Mouse (Mus musculus) right cerebral cortex, adult 18-20 months (tissue): ENCODE measurements around the gene Nprl3.
A peak's percentile ranks its signal among the peaks of the same experiment; 100 is the strongest.
"Not testable (repeated sequence)": the region's sequence is repeated elsewhere in the genome, so short reads cannot be mapped to it uniquely, and the experiment has no call there.

Source experiments
- DNase-seq: peaks from one replicate; pipeline ENCODE4 v3.0.0; 2022; ENCODE audit warnings: mixed read lengths

Nprl3 gene

GRCm38 (mm10) chr11:32267188-32267884 is at the start of gene Nprl3:
Gene Nprl3 (minus strand): TSS chr11:32267707.
- DNase-seq = peak; percentile 96

DNA sequence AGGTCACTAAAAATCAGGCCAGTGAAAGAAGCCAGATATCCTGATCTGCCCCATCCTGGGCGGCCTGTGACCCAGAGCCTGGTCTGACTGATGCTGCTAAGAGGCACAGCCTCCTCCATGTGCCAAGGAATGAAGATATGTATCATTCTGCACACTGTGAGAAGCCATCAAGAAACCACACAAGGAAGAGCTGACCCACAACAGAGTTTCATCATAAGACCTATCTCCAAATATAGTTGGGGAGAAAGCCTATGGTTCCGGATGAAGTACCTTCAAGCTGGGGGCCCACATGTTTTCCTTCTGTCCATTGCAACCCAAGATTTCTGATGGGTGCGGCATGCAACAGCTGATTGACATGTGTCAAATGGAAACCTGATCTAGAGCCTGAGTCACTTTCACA is 48.5 kb upstream of the Nprl3 start:
- DNase-seq = no peak

DNA sequence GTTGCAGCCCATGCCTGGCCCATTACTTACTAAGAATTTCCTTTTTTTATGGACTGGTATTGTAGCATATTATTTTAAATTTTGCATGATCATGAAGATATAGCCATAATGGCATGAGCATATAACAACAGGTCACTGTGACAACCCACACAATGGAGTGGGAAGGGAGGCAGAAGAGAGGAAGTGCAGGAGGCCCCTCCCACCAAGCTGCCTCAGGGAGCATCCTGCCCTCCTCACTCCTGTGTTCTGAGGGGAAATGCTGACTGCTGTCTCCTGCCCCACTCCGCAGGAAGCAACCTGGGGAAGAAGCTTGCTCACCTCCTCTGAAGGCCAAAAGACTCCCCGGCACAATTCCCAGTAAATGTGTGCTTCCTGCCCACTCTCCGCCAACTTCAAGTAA is 42.4 kb upstream of the Nprl3 start:
- no peak for DNase-seq

GRCm38 (mm10) chr11:32309446-32309845 is 41.9 kb upstream of the Nprl3 start:
- no peak for DNase-seq

DNA sequence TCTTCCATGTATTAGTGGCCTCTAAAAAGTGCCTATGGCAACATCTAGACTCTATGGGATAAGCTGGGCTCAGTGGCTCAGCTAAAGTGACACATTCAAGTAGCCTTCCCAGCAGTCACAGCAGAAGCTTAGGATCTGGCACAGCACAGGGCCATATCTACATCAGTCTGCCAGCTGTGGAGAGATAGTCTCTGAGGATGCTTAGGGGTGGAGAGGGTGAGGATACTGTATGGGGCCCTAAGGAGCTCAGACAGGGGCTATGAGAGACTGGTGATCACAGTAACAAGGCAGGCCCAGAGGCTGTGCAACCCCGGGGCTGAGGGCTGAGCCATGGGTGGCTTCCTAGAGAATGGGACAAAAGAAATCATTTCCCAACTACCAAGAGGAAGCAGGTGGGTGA is 39.5 kb upstream of the Nprl3 start:
- DNase-seq = no peak

- DNase-seq = no peak
These were observed 35.9 kb upstream of the Nprl3 start for GRCm38 (mm10) chr11:32303455-32303854.

DNA sequence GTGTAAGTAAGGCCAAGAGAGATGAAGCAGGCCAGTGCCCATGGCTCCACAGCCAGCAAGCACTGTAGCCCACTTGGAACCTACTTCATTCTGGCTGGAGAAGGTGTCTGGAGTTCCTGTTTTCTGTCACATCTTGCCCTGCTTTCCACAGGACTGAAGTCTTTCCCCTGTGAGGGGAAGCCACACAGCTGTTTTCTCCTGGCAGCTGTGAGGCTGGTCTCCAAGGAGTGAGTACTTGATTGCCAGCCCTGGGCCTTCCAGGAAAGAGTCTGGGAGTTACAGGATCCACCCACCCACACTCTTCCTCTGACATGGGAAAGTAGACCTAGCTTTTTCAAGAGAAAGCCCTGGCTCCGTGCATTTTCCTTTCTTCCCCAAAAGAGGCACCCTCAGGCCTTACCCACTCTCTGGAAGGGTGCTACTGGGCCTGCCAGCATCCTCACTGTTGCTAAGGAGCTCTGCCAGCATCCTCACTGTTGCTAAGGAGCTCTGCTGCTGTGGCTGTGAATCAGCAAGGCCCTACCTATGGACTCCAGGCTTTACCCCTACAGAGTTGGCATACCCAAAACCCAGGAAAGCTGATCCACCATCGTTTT is 35.4 kb upstream of the Nprl3 start:
- peak; percentile 65 for DNase-seq

GRCm38 (mm10) chr11:32301506-32301905 is 34.0 kb upstream of the Nprl3 start:
- no peak for DNase-seq

- no peak for DNase-seq
These were observed 33.1 kb upstream of the Nprl3 start for GRCm38 (mm10) chr11:32300279-32301267.

DNA sequence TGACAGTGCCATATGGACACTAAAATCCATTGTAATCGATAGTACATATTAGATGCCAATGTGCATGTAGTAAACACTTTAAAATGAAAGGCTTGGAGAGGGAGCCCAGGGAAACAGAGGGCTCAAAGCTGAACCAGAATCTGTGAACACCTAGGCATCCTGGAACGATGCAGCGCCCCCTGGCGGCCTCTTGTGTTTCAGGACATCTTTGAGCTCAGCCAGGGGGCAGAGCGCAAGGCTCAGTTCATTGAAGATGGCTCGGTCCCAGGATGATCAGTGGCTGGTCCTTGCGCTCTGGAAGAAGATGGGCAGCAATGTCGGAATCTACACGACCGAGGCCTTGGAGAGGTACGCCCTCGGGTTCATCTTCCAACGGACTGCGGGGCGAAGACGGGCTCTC is 32.4 kb upstream of the Nprl3 start, which contains the start of gene Hbq1a:
Gene Hbq1a (plus strand): TSS at position 205 of the 400 bp plus-strand sequence.
- DNase-seq = peak; percentile 51

- no peak for DNase-seq
These were observed 31.0 kb upstream of the Nprl3 start for GRCm38 (mm10) chr11:32298532-32298918.

DNA sequence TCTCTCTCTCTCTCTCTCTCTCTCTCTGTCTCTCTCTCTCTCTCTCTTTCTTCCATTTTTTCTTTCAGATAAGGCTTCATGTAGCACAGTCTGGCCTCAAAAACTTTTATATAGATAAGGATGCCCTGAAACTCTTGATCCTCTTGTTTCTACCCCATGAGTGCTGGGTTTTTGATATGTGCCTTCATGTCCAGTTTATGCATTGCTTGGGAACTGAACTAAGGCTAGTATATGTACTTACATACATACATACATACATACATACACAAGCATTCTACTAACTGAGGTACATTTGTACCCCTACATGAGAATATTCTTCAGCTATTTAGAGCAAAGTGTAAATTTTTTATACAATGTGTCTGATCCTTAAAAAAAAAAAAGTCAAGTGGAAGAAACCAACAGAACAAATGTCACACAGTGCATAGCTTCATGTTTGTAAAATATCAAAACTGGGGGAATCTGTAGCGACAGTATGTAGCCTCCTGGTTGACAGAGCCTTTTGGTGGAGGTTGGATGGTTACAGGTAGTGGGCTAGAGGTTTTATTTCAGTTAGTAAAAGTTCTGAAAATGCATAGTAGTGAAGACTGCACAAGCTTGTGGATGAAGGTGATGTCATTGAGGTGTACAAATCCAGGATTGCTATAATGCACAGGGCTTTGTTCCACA is 30.5 kb upstream of the Nprl3 start:
- no peak for DNase-seq

GRCm38 (mm10) chr11:32297417-32297816 is 29.9 kb upstream of the Nprl3 start:
- not testable (repeated sequence) for DNase-seq

DNA sequence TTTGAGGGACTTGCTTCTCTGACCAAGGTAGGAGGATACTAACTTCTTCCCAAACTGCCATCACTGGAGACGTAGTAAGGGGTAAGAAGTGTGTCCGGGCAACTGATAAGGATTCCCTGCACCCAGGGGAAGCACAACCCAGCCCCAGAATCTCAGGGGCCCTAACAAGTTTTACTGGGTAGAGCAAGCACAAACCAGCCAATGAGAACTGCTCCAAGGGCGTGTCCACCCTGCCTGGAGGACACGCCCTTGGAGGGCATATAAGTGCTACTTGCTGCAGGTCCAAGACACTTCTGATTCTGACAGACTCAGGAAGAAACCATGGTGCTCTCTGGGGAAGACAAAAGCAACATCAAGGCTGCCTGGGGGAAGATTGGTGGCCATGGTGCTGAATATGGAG is 28.7 kb upstream of the Nprl3 start, which contains the start of gene Hba-a2:
Gene Hba-a2 (plus strand): TSS at position 287 of the 400 bp plus-strand sequence.
- not testable (repeated sequence) for DNase-seq

DNA sequence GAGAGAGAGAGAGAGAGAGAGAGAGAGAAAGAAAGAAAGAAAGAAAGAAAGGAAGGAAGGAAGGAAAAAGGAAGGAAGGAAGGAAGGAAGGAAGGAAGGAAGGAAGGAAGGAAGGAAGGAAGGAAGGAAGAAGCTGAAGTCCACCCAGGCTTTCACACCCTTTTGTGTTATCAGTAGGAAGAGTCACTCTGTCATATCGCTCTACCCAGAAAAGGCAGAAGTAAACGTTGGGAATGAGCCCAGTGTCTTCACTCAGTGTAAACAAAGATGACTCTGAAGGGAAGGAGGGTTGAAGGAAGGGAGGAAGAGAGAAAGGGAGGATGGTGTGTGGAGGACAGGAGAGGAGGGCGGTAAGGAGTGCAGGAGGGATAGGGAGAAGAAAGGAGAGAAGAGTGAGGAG is 26.0 kb upstream of the Nprl3 start:
- not testable (repeated sequence) for DNase-seq

DNA sequence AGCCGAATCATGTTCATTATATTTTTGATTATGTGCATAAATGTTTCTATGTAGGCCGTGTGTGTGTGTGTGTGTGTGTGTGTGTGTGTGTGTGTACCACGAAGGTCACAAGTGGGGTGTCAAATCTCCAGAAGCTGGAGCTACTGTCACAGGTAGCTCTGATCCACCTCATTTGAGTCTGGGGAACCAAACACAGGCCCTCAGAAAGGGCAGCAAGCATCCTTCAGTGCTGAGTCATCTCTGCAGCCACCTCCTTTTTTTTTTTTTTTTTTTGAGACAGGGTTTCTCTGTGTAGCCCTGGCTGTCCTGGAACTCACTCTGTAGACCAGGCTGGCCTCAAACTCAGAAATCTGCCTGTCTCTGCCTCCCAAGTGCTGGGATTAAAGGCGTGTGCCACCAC is 25.3 kb upstream of the Nprl3 start:
- DNase-seq = not testable (repeated sequence)

GRCm38 (mm10) chr11:32287493-32287825 is 20.0 kb upstream of the Nprl3 start:
- DNase-seq = no peak

GRCm38 (mm10) chr11:32286695-32287492 is 19.4 kb upstream of the Nprl3 start, which contains the start of gene Hbq1b:
Gene Hbq1b (plus strand): TSS chr11:32286965.
- DNase-seq = peak; percentile 75

- not testable (repeated sequence) for DNase-seq
These were observed 18.4 kb upstream of the Nprl3 start for GRCm38 (mm10) chr11:32285887-32286286.

- no peak for DNase-seq
These were observed 17.7 kb upstream of the Nprl3 start for GRCm38 (mm10) chr11:32285031-32285775.

- DNase-seq = not testable (repeated sequence)
These were observed 17.1 kb upstream of the Nprl3 start for GRCm38 (mm10) chr11:32284582-32284981.
